Mouse (Mus musculus) adrenal gland (tissue): ENCODE measurements at regions not wholly inside any gene's neighbourhood (a gene's known extent, or its start where the extent isn't known, plus 50 kb on each side); places are given as distances from the start of the nearest gene placed in this dataset.

Experiments
- intact Hi-C: fragments of 180-260 bp; cut with DNase I; formaldehyde crosslinking; loops from one replicate; pipeline ENCODE4 v1.15.1; 2025

GRCm38 (mm10) chr2:139114523-139114922 lies 379.2 kb upstream of the Sptlc3 start:
- intact Hi-C loops = no loop called here

GRCm38 (mm10) chr2:139120905-139121304 lies 372.8 kb upstream of the Sptlc3 start:
- intact Hi-C loops = no loop called here

- intact Hi-C loops = no loop called here
These were observed 361.6 kb upstream of the Sptlc3 start for GRCm38 (mm10) chr2:139132121-139132520.

- intact Hi-C loops = no loop called here
These were observed 346.7 kb upstream of the Sptlc3 start for GRCm38 (mm10) chr2:139147004-139147403.

GRCm38 (mm10) chr2:139179641-139180040 lies 314.1 kb upstream of the Sptlc3 start:
- intact Hi-C loops = no loop called here

- intact Hi-C loops = no loop called here
These were observed 295.4 kb upstream of the Sptlc3 start for GRCm38 (mm10) chr2:139198281-139198680.

GRCm38 (mm10) chr2:139207649-139208048 lies 286.1 kb upstream of the Sptlc3 start:
- intact Hi-C loops = no loop called here

GRCm38 (mm10) chr2:139220757-139221400 lies 272.8 kb upstream of the Sptlc3 start:
- intact Hi-C loops = no loop called here

GRCm38 (mm10) chr2:139230453-139230852 lies 263.3 kb upstream of the Sptlc3 start:
- intact Hi-C loops = no loop called here

- intact Hi-C loops = no loop called here
These were observed 243.6 kb upstream of the Sptlc3 start for GRCm38 (mm10) chr2:139250138-139250537.

- intact Hi-C loops = no loop called here
These were observed 226.6 kb upstream of the Sptlc3 start for GRCm38 (mm10) chr2:139267119-139267518.

- intact Hi-C loops = no loop called here
These were observed 217.1 kb upstream of the Sptlc3 start for GRCm38 (mm10) chr2:139276581-139276980.

- intact Hi-C loops = no loop called here
These were observed 216.1 kb upstream of the Sptlc3 start for GRCm38 (mm10) chr2:139277571-139277970.

- intact Hi-C loops = no loop called here
These were observed 212.7 kb upstream of the Sptlc3 start for GRCm38 (mm10) chr2:139281056-139281455.

- intact Hi-C loops = no loop called here
These were observed 209.4 kb upstream of the Sptlc3 start for GRCm38 (mm10) chr2:139284315-139284714.

GRCm38 (mm10) chr2:139286446-139286845 lies 207.3 kb upstream of the Sptlc3 start:
- intact Hi-C loops = no loop called here

- intact Hi-C loops = no loop called here
These were observed 195.1 kb upstream of the Sptlc3 start for GRCm38 (mm10) chr2:139298541-139299152.

- intact Hi-C loops = no loop called here
These were observed 182.3 kb upstream of the Sptlc3 start for GRCm38 (mm10) chr2:139311401-139311812.

- intact Hi-C loops = no loop called here
These were observed 181.7 kb upstream of the Sptlc3 start for GRCm38 (mm10) chr2:139312053-139312452.

GRCm38 (mm10) chr2:139322509-139322908 lies 171.2 kb upstream of the Sptlc3 start:
- intact Hi-C loops = no loop called here

GRCm38 (mm10) chr2:139325501-139325900 lies 168.2 kb upstream of the Sptlc3 start:
- intact Hi-C loops = no loop called here

GRCm38 (mm10) chr2:139334681-139335080 lies 159.0 kb upstream of the Sptlc3 start:
- intact Hi-C loops = no loop called here

- intact Hi-C loops = no loop called here
These were observed 155.5 kb upstream of the Sptlc3 start for GRCm38 (mm10) chr2:139338240-139338639.
